Mouse (Mus musculus): ENCODE measurements at regions not wholly inside any gene's neighbourhood (a gene's known extent, or its start where the extent isn't known, plus 50 kb on each side); places are given as distances from the start of the nearest gene placed in this dataset.

DNA sequence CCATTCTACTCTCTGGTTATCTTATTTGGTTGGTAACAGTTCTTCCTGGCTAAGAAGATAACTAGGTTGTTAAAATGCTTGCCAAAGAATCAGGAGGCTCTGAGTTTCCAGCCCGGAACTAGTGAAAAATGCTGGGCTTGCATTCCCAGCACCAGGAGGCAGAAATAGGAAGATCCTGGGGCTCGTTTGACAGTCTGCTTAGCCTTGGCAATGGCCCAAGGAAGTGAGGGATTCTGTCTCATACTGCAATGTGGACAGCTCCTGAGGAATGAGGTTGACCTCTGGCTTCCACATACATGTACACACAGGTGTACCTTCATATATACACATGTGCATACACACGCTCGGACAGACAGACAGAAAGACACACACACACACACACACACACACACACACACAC lies 340.6 kb upstream of the Id2 start:
- 70% methylated on average over 4 of the region's 4 CpGs for whole genome bisulfite sequencing

DNA sequence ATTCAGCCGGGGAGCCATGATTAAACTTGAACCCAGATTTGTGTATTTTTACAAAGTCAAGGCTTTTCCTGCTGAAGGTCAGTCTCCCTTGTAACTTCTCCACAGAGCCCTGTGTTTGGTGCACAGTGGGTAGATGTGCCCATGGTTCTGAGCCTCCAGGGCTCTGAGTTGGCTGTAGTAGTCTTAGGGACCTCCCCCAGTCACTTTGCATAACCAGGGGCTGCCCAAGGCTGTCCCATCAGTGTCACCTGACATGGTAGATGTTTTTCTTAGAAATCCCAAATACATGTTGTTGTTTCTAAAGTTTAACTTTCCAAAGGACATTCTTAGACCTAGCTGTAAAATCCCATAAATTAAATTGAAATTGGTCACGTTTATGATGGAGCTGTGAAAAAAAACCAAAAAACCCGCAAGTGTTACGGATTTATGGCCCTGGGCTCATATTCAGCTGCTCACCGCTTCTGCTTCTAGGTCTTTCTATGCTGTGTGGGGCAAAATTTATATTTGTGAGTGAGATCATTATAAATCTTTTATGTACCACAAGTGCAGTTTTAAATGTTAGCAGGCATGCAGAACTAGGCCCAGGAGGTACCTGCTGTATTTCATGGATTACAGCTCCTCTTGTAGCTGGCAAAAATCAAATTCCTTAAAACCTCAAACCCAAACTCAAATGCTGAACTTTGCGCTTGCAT lies 339.4 kb upstream of the Id2 start:
- DNase-seq (ENCODE audit: low spot score): no peak
- 85% methylated on average over 6 of the region's 6 CpGs for WGBS

More for the DNA sequence above, 340.6 kb upstream of the Id2 start:
- ATAC-seq (ENCODE audit: insufficient read depth, low FRiP score, low TSS enrichment): no peak
- no peak for DNase-seq (ENCODE audit: low spot score)
- Histone ChIP-seq H3K4me2 (ENCODE audit: low read depth) (no peak overlapping the region), H3K27ac (ENCODE audit: low read depth, low read length) (no peak overlapping the region), H3K4me3 (ENCODE audit: low read depth, low read length) (no peak overlapping the region), H3K9ac (ENCODE audit: low read length) (no peak overlapping the region), H3K4me1 (ENCODE audit: control insufficient read depth, insufficient read depth, low read length) (no peaks in the 10 kb centered on the region), H3K27me3 (ENCODE audit: control insufficient read depth, insufficient read depth, low read length) (no peaks in the 10 kb centered on the region), H3K36me3 (ENCODE audit: control insufficient read depth, insufficient read depth, low read length) (no peaks in the 10 kb centered on the region), H3K9me3 (ENCODE audit: control insufficient read depth, low read length) (no peaks in the 10 kb centered on the region)

DNA sequence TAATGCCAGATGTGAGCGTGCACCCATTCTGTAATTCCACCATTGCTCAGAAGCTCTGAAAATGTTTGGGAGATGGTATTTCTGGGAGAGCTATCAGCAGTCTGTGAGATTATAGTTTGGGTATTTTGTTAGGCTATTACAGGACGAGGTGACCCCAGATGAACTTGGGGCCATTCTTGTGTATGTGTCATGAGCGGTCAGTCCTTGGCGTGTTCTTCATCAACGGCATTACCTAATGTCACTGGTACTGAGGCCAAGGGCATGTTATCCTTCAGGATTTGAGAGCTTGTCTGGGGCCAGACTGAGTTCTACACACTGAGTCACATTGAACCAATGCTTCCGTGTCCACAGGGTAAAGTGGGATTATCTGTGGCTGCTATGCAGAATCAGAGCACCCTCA lies 335.9 kb upstream of the Id2 start:
- H3K9me3 ChIP-seq (ENCODE audit: control insufficient read depth, low read length): no peaks in the 10 kb centered on the region
- no peak overlapping the region for H3K4me3 ChIP-seq (ENCODE audit: low read depth, low read length)
- ATAC-seq (ENCODE audit: insufficient read depth, low FRiP score, low TSS enrichment) (no peak), DNase-seq (ENCODE audit: low spot score) (no peak)
- H3K4me2 ChIP-seq (ENCODE audit: low read depth): no peak overlapping the region
- no peak overlapping the region for H3K27ac ChIP-seq (ENCODE audit: low read depth, low read length)
- 92% methylated on average over 6 of the region's 6 CpGs for WGBS
- no peaks in the 10 kb centered on the region for H3K4me1 ChIP-seq (ENCODE audit: control insufficient read depth, insufficient read depth, low read length)
- no peak overlapping the region for H3K9ac ChIP-seq (ENCODE audit: low read length)
- H3K27me3 ChIP-seq (ENCODE audit: control insufficient read depth, insufficient read depth, low read length): no peaks in the 10 kb centered on the region
- no peaks in the 10 kb centered on the region for H3K36me3 ChIP-seq (ENCODE audit: control insufficient read depth, insufficient read depth, low read length)

More for the DNA sequence above, 339.4 kb upstream of the Id2 start:
- H3K27ac ChIP-seq (ENCODE audit: low read depth, low read length): no peak overlapping the region
- ATAC-seq (ENCODE audit: insufficient read depth, low FRiP score, low TSS enrichment): no peak
- no peaks in the 10 kb centered on the region for H3K9me3 ChIP-seq (ENCODE audit: control insufficient read depth, low read length)
- H3K4me3 ChIP-seq (ENCODE audit: low read depth, low read length): no peak overlapping the region
- H3K36me3 ChIP-seq (ENCODE audit: control insufficient read depth, insufficient read depth, low read length): no peaks in the 10 kb centered on the region
- H3K4me1 ChIP-seq (ENCODE audit: control insufficient read depth, insufficient read depth, low read length): no peaks in the 10 kb centered on the region
- H3K9ac ChIP-seq (ENCODE audit: low read length): no peak overlapping the region
- no peaks in the 10 kb centered on the region for H3K27me3 ChIP-seq (ENCODE audit: control insufficient read depth, insufficient read depth, low read length)
- H3K4me2 ChIP-seq (ENCODE audit: low read depth): no peak overlapping the region

DNA sequence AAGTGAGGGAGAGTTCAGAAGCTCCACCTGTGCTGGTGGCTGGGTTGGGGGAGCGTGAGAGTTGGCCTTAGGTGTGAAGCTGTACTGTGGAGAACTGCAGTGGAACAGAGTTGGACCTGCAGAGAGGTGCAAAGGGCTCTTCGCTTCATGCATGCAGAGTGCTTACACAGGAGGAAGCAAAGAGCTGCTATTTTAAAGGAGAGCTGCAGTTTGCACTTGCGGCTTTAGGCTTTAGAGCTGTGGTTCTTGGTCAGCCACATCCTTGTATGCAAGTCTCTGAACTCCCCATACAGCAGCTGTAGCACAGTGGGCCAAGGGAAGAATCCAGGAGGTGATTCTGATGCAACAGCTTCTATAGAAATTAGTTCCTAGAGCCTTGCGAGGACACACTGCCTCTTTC lies 334.0 kb upstream of the Id2 start:
- DNase-seq (ENCODE audit: low spot score): no peak
- no peak overlapping the region for H3K4me3 ChIP-seq (ENCODE audit: low read depth, low read length)
- no peak overlapping the region for H3K27ac ChIP-seq (ENCODE audit: low read depth, low read length)
- H3K27me3 ChIP-seq (ENCODE audit: control insufficient read depth, insufficient read depth, low read length): no peaks in the 10 kb centered on the region
- 92% methylated on average over 4 of the region's 4 CpGs for WGBS
- no peak for ATAC-seq (ENCODE audit: insufficient read depth, low FRiP score, low TSS enrichment)
- no peak overlapping the region for H3K4me2 ChIP-seq (ENCODE audit: low read depth)
- no peaks in the 10 kb centered on the region for H3K9me3 ChIP-seq (ENCODE audit: control insufficient read depth, low read length)
- no peaks in the 10 kb centered on the region for H3K4me1 ChIP-seq (ENCODE audit: control insufficient read depth, insufficient read depth, low read length)
- H3K9ac ChIP-seq (ENCODE audit: low read length): no peak overlapping the region
- no peaks in the 10 kb centered on the region for H3K36me3 ChIP-seq (ENCODE audit: control insufficient read depth, insufficient read depth, low read length)

DNA sequence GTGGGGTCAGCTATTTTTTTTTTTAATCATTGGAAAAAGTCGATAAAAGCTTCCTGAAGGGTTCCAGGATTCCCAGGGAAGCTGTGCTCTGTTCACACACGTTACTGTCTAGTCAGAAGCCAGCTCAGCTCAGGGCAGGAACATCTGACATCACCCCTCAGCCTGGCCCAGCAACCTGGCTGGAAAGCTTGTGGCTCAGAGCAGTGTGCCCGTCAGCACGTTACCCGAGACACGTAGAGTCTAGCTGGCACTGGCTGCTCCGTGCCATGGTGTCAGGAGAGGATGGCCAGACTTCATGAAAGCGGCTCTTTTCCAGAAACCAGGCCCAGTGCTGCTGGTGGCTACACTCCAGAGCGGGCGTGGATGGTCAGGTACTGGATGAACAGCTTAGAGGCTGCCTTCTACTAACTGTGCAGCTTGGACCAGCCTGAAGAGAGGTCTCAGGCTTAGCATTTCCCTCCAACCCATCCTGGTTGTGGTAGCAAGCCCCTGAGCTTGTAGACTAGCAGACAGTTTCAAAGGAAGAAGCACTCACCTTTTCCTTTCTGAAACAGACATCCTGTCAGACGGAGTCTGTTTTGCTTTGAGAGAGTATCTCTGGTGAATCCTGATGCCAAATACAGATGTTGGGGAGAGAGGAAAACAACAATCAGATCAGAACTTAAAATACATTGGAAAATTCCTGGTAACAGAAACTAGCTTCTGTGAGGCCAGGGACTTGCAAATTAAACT lies 331.1 kb upstream of the Id2 start:
- DNase-seq (ENCODE audit: low spot score) (no peak), ATAC-seq (ENCODE audit: insufficient read depth, low FRiP score, low TSS enrichment) (no peak)
- WGBS: 82% methylated on average over 11 of the region's 11 CpGs
- H3K4me2 ChIP-seq (ENCODE audit: low read depth): no peak overlapping the region
- H3K9ac ChIP-seq (ENCODE audit: low read length): no peak overlapping the region
- no peak overlapping the region for H3K4me3 ChIP-seq (ENCODE audit: low read depth, low read length)
- no peak overlapping the region for H3K27ac ChIP-seq (ENCODE audit: low read depth, low read length)
- H3K36me3 ChIP-seq (ENCODE audit: control insufficient read depth, insufficient read depth, low read length): no peaks in the 10 kb centered on the region
- H3K27me3 ChIP-seq (ENCODE audit: control insufficient read depth, insufficient read depth, low read length): no peaks in the 10 kb centered on the region
- H3K9me3 ChIP-seq (ENCODE audit: control insufficient read depth, low read length): no peaks in the 10 kb centered on the region
- no peaks in the 10 kb centered on the region for H3K4me1 ChIP-seq (ENCODE audit: control insufficient read depth, insufficient read depth, low read length)

DNA sequence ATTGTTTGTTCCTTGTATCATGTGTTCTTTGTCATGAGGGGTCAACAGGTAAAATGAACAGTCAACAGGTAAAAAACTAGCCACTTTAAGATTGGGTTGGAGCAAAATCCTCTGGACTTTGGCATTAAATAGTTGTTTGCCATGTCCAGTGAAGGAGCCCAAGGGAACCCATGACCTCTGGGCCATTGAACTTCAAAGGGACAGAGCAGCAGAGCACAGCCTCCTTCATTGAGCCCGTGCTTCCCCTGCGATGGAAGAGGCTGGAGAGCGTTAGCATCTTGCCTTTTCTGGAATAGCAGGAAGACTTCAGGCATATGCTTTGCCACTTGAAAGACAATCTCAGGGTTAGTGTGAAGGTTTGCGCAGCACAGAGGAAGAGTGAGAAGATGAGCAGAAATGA lies 320.4 kb upstream of the Id2 start:
- Histone ChIP-seq H3K36me3 (ENCODE audit: control insufficient read depth, insufficient read depth, low read length) (no peaks in the 10 kb centered on the region), H3K4me2 (ENCODE audit: low read depth) (no peak overlapping the region), H3K27me3 (ENCODE audit: control insufficient read depth, insufficient read depth, low read length) (no peaks in the 10 kb centered on the region), H3K9me3 (ENCODE audit: control insufficient read depth, low read length) (no peaks in the 10 kb centered on the region), H3K9ac (ENCODE audit: low read length) (no peak overlapping the region), H3K4me3 (ENCODE audit: low read depth, low read length) (no peak overlapping the region), H3K4me1 (ENCODE audit: control insufficient read depth, insufficient read depth, low read length) (peaks cover 14% of the 10 kb centered on the region), H3K27ac (ENCODE audit: low read depth, low read length) (no peak overlapping the region)
- DNase-seq (ENCODE audit: low spot score) (no peak), ATAC-seq (ENCODE audit: insufficient read depth, low FRiP score, low TSS enrichment) (no peak)
- WGBS: 81% methylated on average over 4 of the region's 4 CpGs

DNA sequence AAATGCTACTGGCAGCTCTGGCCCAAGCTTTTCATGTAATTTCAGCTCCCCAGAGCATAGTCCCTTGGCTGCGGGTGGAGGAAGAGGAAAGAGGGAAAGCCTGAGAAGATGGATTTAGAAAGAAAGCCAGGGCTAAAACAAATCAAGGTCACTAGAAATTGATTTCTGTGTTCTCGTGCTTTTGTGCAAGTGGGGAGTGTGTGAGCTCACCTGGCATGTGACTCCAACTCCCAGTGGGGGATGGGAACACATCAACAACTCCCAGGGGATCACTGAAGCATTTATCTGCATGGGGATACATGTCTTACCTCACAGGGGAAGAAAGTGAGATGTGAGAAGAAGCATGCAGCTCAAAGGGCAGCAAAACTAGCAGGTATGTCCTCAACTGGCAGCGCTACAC lies 319.6 kb upstream of the Id2 start:
- no peak overlapping the region for H3K4me3 ChIP-seq (ENCODE audit: low read depth, low read length)
- WGBS: 73% methylated on average over 3 of the region's 3 CpGs
- peaks cover 14% of the 10 kb centered on the region for H3K4me1 ChIP-seq (ENCODE audit: control insufficient read depth, insufficient read depth, low read length)
- H3K27me3 ChIP-seq (ENCODE audit: control insufficient read depth, insufficient read depth, low read length): no peaks in the 10 kb centered on the region
- no peaks in the 10 kb centered on the region for H3K9me3 ChIP-seq (ENCODE audit: control insufficient read depth, low read length)
- H3K9ac ChIP-seq (ENCODE audit: low read length): no peak overlapping the region
- no peaks in the 10 kb centered on the region for H3K36me3 ChIP-seq (ENCODE audit: control insufficient read depth, insufficient read depth, low read length)
- no peak overlapping the region for H3K4me2 ChIP-seq (ENCODE audit: low read depth)
- no peak for ATAC-seq (ENCODE audit: insufficient read depth, low FRiP score, low TSS enrichment)
- peak; percentile 17 for DNase-seq (ENCODE audit: low spot score)
- H3K27ac ChIP-seq (ENCODE audit: low read depth, low read length): no peak overlapping the region

DNA sequence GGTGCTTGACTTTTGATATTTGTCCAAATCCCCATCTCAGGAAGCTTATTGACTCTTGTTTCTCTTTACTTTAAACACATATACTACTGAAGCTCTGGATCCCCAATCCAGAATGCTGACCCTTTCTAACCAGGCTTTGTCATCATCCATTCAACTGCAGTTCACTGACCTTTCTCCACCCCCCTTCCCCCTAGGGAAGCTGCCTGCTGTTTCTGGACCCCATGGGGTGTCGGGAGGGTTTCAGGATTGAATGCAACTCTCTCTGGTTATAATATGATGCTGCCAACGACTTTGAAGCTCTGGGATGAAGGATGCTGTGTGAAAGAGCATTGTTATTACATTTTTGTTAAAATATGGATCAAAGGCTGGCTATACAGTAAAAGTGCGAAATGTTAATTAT lies 318.7 kb upstream of the Id2 start:
- WGBS: 31% methylated on average over 3 of the region's 3 CpGs
- no peak for ATAC-seq (ENCODE audit: insufficient read depth, low FRiP score, low TSS enrichment)
- Histone ChIP-seq H3K4me2 (ENCODE audit: low read depth) (no peak overlapping the region), H3K27ac (ENCODE audit: low read depth, low read length) (no peak overlapping the region), H3K9me3 (ENCODE audit: control insufficient read depth, low read length) (no peaks in the 10 kb centered on the region), H3K27me3 (ENCODE audit: control insufficient read depth, insufficient read depth, low read length) (no peaks in the 10 kb centered on the region), H3K4me3 (ENCODE audit: low read depth, low read length) (no peak overlapping the region), H3K36me3 (ENCODE audit: control insufficient read depth, insufficient read depth, low read length) (no peaks in the 10 kb centered on the region), H3K4me1 (ENCODE audit: control insufficient read depth, insufficient read depth, low read length) (peaks cover 14% of the 10 kb centered on the region), H3K9ac (ENCODE audit: low read length) (no peak overlapping the region)
- peak; percentile 36 for DNase-seq (ENCODE audit: low spot score)

DNA sequence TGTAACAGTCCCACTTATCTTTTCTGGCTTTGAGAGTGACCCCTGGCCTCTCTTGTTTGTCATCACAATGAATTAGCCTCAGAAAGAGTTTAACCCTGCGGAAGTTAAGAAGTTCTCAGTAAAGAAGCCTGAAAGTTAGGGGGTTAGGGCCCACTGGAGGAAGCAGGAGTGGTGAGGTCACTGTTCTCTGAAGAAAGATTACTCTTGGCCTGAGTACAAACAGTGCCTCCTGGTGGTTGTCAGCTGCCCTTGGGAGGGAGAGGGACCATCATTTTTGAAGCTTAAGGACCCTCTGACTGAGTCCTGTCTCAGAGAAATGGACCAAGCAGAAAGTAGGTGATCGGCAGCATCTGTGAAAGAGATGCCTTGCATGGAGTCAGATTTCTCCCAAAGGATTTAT lies 318.3 kb upstream of the Id2 start:
- no peak overlapping the region for H3K9ac ChIP-seq (ENCODE audit: low read length)
- no peaks in the 10 kb centered on the region for H3K36me3 ChIP-seq (ENCODE audit: control insufficient read depth, insufficient read depth, low read length)
- no peak overlapping the region for H3K27ac ChIP-seq (ENCODE audit: low read depth, low read length)
- no peak overlapping the region for H3K4me2 ChIP-seq (ENCODE audit: low read depth)
- DNase-seq (ENCODE audit: low spot score) (peak; percentile 67), ATAC-seq (ENCODE audit: insufficient read depth, low FRiP score, low TSS enrichment) (no peak)
- 22% methylated on average over 2 of the region's 2 CpGs for WGBS
- H3K4me3 ChIP-seq (ENCODE audit: low read depth, low read length): no peak overlapping the region
- H3K27me3 ChIP-seq (ENCODE audit: control insufficient read depth, insufficient read depth, low read length): no peaks in the 10 kb centered on the region
- H3K9me3 ChIP-seq (ENCODE audit: control insufficient read depth, low read length): no peaks in the 10 kb centered on the region
- peaks cover 14% of the 10 kb centered on the region for H3K4me1 ChIP-seq (ENCODE audit: control insufficient read depth, insufficient read depth, low read length)
